Mouse (Mus musculus) lung, postnatal 14 days (tissue): Measurements from ENCODE around the gene 2310022A10Rik.
"Not testable (repeated sequence)": the region's sequence is repeated elsewhere in the genome, so short reads cannot be mapped to it uniquely, and the experiment has no call there.

ENCODE experiments used
- DNase-seq: peaks from one replicate; pipeline ENCODE4 v3.0.0; 2021

Gene 2310022A10Rik

GRCm38 (mm10) chr7:27621028-27621427 is 68.0 kb downstream of the 2310022A10Rik start:
- DNase-seq: no peak

DNA sequence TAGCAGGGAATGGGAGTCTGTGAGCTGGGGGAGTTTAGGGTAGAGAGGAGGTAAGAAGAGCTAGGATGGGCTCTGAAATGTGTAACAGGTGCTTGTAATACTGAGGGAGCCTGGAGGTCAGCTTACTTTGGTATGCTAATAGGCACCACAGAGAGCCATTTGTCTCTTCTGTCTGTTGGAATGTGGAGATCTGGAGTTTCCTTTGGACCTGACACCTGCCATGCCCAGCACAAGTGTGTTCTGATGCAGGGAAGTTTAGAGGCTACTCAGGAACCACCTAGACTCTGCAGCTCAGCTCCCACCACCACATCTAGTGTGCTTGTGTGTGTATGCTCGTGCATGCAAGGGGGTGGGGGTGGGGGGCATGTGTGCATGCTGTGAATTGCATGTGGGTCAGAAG is 69.2 kb downstream of the 2310022A10Rik start:
- no peak for DNase-seq

DNA sequence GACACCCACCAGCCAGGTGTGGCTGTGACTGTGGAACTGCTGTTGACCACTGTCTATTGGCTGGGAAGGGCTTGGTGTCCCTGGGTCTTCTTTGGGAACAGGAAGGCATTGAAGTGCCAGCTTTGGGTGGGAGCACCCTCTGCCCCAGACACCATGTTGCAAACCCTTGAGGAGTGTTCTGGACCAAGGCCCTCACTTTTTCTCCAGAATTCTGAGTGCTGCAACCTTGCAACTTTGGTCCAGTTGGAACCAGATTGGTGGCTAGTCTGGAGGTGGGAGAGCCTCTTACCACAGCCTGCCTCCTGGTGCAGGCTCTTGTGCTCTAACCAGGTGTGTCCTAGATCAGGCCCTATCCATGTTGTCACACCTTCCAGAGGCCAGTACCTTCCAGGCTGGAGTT is 71.9 kb downstream of the 2310022A10Rik start:
- DNase-seq: no peak

DNA sequence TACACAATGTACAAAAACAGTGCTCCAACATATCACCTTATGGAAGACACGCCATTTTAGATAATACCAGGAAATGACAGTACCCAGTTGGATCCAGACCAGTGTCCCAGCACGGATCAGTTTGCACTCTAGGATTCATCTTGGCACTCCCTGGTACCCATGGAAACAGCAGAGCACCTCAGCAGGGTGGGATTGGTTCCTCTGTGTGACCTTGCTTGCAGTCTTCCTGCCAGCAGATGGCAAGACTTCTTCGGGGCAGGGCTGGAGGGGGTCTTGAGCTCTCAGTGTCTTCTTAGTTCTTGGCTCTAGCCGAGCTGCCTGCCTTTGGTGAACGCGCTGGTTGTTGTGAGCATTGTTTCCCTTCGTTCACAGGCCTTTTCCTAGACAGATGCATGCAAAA is 74.7 kb downstream of the 2310022A10Rik start:
- DNase-seq: no peak

- no peak for DNase-seq
These were observed 75.2 kb downstream of the 2310022A10Rik start for GRCm38 (mm10) chr7:27628190-27628589.

DNA sequence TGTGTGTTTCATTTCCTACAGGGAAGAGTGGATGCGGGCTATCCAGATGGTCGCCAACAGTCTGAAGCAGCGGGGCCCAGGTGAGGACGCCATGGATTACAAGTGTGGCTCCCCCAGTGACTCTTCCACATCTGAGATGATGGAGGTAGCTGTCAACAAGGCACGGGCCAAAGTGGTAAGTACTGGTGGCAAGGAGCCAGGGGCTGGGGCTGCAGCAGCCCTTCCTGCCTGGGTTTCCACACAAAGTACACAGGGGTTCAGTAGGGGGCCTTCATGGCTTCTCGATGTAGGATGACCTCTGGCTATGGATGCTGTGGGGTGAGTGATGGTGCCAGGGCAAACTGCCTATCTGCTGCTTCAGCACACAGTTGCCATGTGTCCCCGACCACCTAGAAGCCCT is 75.8 kb downstream of the 2310022A10Rik start:
- DNase-seq: not testable (repeated sequence)

GRCm38 (mm10) chr7:27631439-27631838 is 78.4 kb downstream of the 2310022A10Rik start:
- no peak for DNase-seq
